Mouse (Mus musculus) embryonic facial prominence, embryonic 11.5 days (tissue): Measurements from ENCODE around the gene Nedd9. TPM values are rescaled to one million over a fixed set of nuclear protein-coding genes. Genes with fewer than 3 reads are reported as not detected.

Source experiments
- ATAC-seq: fragments of 200-750 bp; cut with Nextera tagmentation; replicated peaks from 2 replicates; pipeline ENCODE4 v1.8.0; 2017; ENCODE audit warnings: low read depth; ENCODE audit not compliant: insufficient number of reproducible peaks, low FRiP score, low TSS enrichment
- DNase-seq: peaks from one replicate; pipeline ENCODE4 v3.0.0-alpha.2; 2015; ENCODE audit warnings: low spot score
- H3K27ac ChIP-seq: fragments of 300-500 bp; sonication (generic); replicated peaks from 2 replicates; pipeline ENCODE4 v1.5.1; 2014; ENCODE audit warnings: mild to moderate bottlenecking, low read depth, low read length, control low read depth
- H3K27me3 ChIP-seq: fragments of 300-500 bp; sonication (generic); 2 replicates; pipeline ENCODE4 v1.6.1; 2014; ENCODE audit warnings: mild to moderate bottlenecking, low read length, moderate library complexity, mixed read lengths; ENCODE audit not compliant: control insufficient read depth, insufficient read depth
- H3K36me3 ChIP-seq: fragments of 300-500 bp; sonication (generic); replicated peaks from 2 replicates; pipeline ENCODE4 v1.6.1; 2014; ENCODE audit warnings: low read depth, mild to moderate bottlenecking, low read length, moderate library complexity, mixed read lengths; ENCODE audit not compliant: control insufficient read depth, insufficient read depth
- H3K4me1 ChIP-seq: fragments of 300-500 bp; sonication (generic); 2 replicates; pipeline ENCODE4 v1.6.1; 2014; ENCODE audit warnings: low read length, mixed read lengths; ENCODE audit not compliant: control insufficient read depth, insufficient read depth
- H3K4me2 ChIP-seq: fragments of 300-500 bp; sonication (generic); 2 replicates; pipeline ENCODE4 v1.6.1; 2014; ENCODE audit warnings: low read depth, mild to moderate bottlenecking, control low read depth, low read length, moderate library complexity
- H3K4me3 ChIP-seq: fragments of 300-500 bp; sonication (generic); 2 replicates; pipeline ENCODE4 v1.5.1; 2014; ENCODE audit warnings: low read depth, low read length, control low read depth
- H3K9ac ChIP-seq: fragments of 300-500 bp; sonication (generic); replicated peaks from 2 replicates; pipeline ENCODE4 v1.6.1; 2014; ENCODE audit warnings: mild to moderate bottlenecking, control low read depth, low read length
- H3K9me3 ChIP-seq: fragments of 300-500 bp; sonication (generic); replicated peaks from 2 replicates; pipeline ENCODE4 v1.6.1; 2016; ENCODE audit warnings: mild to moderate bottlenecking, low read length, inconsistent platforms, mixed read lengths; ENCODE audit not compliant: control insufficient read depth
- WGBS: fragments of 180-500 bp; shearing (Covaris S2); extraction: QIAGEN DNeasy Blood & Tissue Kit; methylation state at CpG from one replicate; pipeline ENCODE4 v1.1.7; 2014; 5-methylcytosine and 5-hydroxymethylcytosine counted together
- polyA plus RNA-seq: library from polyadenylated mRNA; unstranded; fragments of >200 nt; fragmentation: Nextera tagmentation; extraction: Ambion mirVana; gene quantifications from 2 replicates; pipeline ENCODE4 v1.2.1, GENCODE M21; 2014

Nedd9 gene
- polyA plus RNA-seq, 1 experiment from 2014 or later, result 20.1 TPM

GRCm38 (mm10) chr13:41330051-41330450, 157.1 kb downstream of the Nedd9 start:
- ATAC-seq (no peak), DNase-seq (no peak)
- Histone ChIP-seq H3K27ac (no peak overlapping the region), H3K4me3 (no peak overlapping the region), H3K36me3 (no peaks in the 10 kb centered on the region), H3K4me1 (no peaks in the 10 kb centered on the region), H3K4me2 (no peak overlapping the region), H3K9ac (no peak overlapping the region), H3K9me3 (no peaks in the 10 kb centered on the region), H3K27me3 (no peaks in the 10 kb centered on the region)
- WGBS, result 79% methylated on average over 4 of the region's 4 CpGs

GRCm38 (mm10) chr13:41328481-41328880, 158.7 kb downstream of the Nedd9 start:
- WGBS, result 62% methylated on average over 2 of the region's 2 CpGs
- Histone ChIP-seq H3K4me1 (no peaks in the 10 kb centered on the region), H3K4me2 (no peak overlapping the region), H3K27ac (no peak overlapping the region), H3K4me3 (no peak overlapping the region), H3K27me3 (no peaks in the 10 kb centered on the region), H3K9me3 (no peaks in the 10 kb centered on the region), H3K36me3 (no peaks in the 10 kb centered on the region), H3K9ac (no peak overlapping the region)
- DNase-seq (no peak), ATAC-seq (no peak)

GRCm38 (mm10) chr13:41327546-41327945, 159.6 kb downstream of the Nedd9 start:
- Histone ChIP-seq H3K27ac (no peak overlapping the region), H3K27me3 (no peaks in the 10 kb centered on the region), H3K36me3 (no peaks in the 10 kb centered on the region), H3K4me2 (no peak overlapping the region), H3K4me3 (no peak overlapping the region), H3K9ac (no peak overlapping the region), H3K4me1 (no peaks in the 10 kb centered on the region), H3K9me3 (no peaks in the 10 kb centered on the region)
- ATAC-seq (no peak), DNase-seq (no peak)
- WGBS, result 60% methylated on average over 7 of the region's 7 CpGs

- no peak overlapping the region for H3K4me3 ChIP-seq
- ATAC-seq, result no peak
- DNase-seq, result no peak
- no peaks in the 10 kb centered on the region for H3K4me1 ChIP-seq
- H3K27me3 ChIP-seq, result no peaks in the 10 kb centered on the region
- H3K36me3 ChIP-seq, result no peaks in the 10 kb centered on the region
- H3K9me3 ChIP-seq, result no peaks in the 10 kb centered on the region
- WGBS, result 82% methylated on average over 4 of the region's 4 CpGs
- no peak overlapping the region for H3K27ac ChIP-seq
- H3K9ac ChIP-seq, result no peak overlapping the region
- no peak overlapping the region for H3K4me2 ChIP-seq
Observed at GRCm38 (mm10) chr13:41326134-41326533, 161.0 kb downstream of the Nedd9 start.

GRCm38 (mm10) chr13:41325346-41325745, 161.8 kb downstream of the Nedd9 start:
- no peak overlapping the region for H3K9ac ChIP-seq
- H3K27ac ChIP-seq, result no peak overlapping the region
- WGBS, result 95% methylated on average over 4 of the region's 4 CpGs
- H3K9me3 ChIP-seq, result no peaks in the 10 kb centered on the region
- no peak overlapping the region for H3K4me2 ChIP-seq
- DNase-seq (no peak), ATAC-seq (no peak)
- H3K4me3 ChIP-seq, result no peak overlapping the region
- no peaks in the 10 kb centered on the region for H3K27me3 ChIP-seq
- no peaks in the 10 kb centered on the region for H3K36me3 ChIP-seq
- no peaks in the 10 kb centered on the region for H3K4me1 ChIP-seq

- Histone ChIP-seq H3K36me3 (no peaks in the 10 kb centered on the region), H3K27me3 (no peaks in the 10 kb centered on the region), H3K9ac (no peak overlapping the region), H3K4me1 (no peaks in the 10 kb centered on the region), H3K9me3 (no peaks in the 10 kb centered on the region), H3K27ac (no peak overlapping the region), H3K4me2 (no peak overlapping the region), H3K4me3 (no peak overlapping the region)
- no peak for DNase-seq
- no peak for ATAC-seq
- WGBS, result 84% methylated on average over 4 of the region's 4 CpGs
Observed at GRCm38 (mm10) chr13:41324631-41325030, 162.5 kb downstream of the Nedd9 start.

GRCm38 (mm10) chr13:41321433-41321832, 165.7 kb downstream of the Nedd9 start:
- Histone ChIP-seq H3K27ac (no peak overlapping the region), H3K36me3 (no peaks in the 10 kb centered on the region), H3K4me2 (no peak overlapping the region), H3K9me3 (no peaks in the 10 kb centered on the region), H3K27me3 (no peaks in the 10 kb centered on the region), H3K4me3 (no peak overlapping the region), H3K9ac (no peak overlapping the region), H3K4me1 (no peaks in the 10 kb centered on the region)
- ATAC-seq, result no peak
- WGBS, result 93% methylated on average over 3 of the region's 3 CpGs
- DNase-seq, result no peak

GRCm38 (mm10) chr13:41320749-41321148, 166.4 kb downstream of the Nedd9 start:
- no peak overlapping the region for H3K9ac ChIP-seq
- WGBS, result 81% methylated on average over 5 of the region's 5 CpGs
- DNase-seq (no peak), ATAC-seq (no peak)
- H3K27me3 ChIP-seq, result no peaks in the 10 kb centered on the region
- no peaks in the 10 kb centered on the region for H3K36me3 ChIP-seq
- no peak overlapping the region for H3K4me2 ChIP-seq
- H3K27ac ChIP-seq, result no peak overlapping the region
- H3K9me3 ChIP-seq, result no peaks in the 10 kb centered on the region
- no peak overlapping the region for H3K4me3 ChIP-seq
- no peaks in the 10 kb centered on the region for H3K4me1 ChIP-seq
